Mouse (Mus musculus) kidney, adult 2 months (tissue): ENCODE data around the gene 2510009E07Rik.

Source experiments
- CTCF ChIP-seq: fragments of 200-500 bp; conservative IDR thresholded peaks from 2 replicates; pipeline ENCODE4 v1.5.1; 2011; ENCODE audit warnings: low read depth, mild to moderate bottlenecking, control low read depth, low read length, moderate library complexity, mixed read lengths; ENCODE audit not compliant: insufficient read depth, insufficient read length
- POLR2A ChIP-seq: fragments of 200-500 bp; IDR thresholded peaks from one replicate; pipeline ENCODE4 v1.6.1; 2011; ENCODE audit warnings: low read depth, low read length, control low read depth

DNA sequence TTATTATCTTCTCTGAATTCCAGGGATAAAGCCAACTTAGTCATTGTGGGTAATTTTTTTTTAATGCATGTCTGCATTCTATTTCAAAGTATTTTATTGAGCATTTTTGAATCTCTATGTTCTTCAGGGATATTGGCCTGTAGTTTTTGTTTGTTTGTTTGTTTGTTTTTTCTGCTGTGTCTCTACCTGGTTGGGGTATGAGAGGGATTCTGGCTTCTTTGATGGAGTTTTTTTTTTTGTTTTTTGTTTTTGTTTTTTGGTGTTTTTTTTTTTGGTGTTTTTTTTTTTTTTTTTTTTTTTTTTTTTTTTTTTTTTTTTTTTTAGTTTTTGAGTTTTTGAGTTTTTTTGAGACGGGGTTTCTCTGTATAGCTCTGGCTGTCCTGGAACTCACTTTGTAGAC, 41.2 kb upstream of the 2510009E07Rik start:
- no peak for TF ChIP-seq POLR2A
- TF ChIP-seq CTCF = no peak
